Mouse (Mus musculus) midbrain, embryonic 12.5 days (tissue): ENCODE data around the gene Pate4. TPM values are rescaled to one million over a fixed set of nuclear protein-coding genes. Genes with fewer than 3 reads are reported as not detected.

Experiments
- ATAC-seq: fragments of 200-750 bp; cut with Nextera tagmentation; 2 replicates; pipeline ENCODE4 v1.8.0; 2017; ENCODE audit warnings: low read depth, moderate TSS enrichment, moderate library complexity; ENCODE audit not compliant: low FRiP score
- H3K27ac ChIP-seq: fragments of 300-500 bp; sonication (generic); replicated peaks from 2 replicates; pipeline ENCODE4 v1.5.1; 2016; ENCODE audit warnings: mild to moderate bottlenecking
- H3K27me3 ChIP-seq: fragments of 300-500 bp; sonication (generic); 2 replicates; pipeline ENCODE4 v1.6.1; 2016; ENCODE audit warnings: mild to moderate bottlenecking
- H3K36me3 ChIP-seq: fragments of 300-500 bp; sonication (generic); 2 replicates; pipeline ENCODE4 v1.6.1; 2016
- H3K4me1 ChIP-seq: fragments of 300-500 bp; sonication (generic); 2 replicates; pipeline ENCODE4 v1.6.1; 2016
- H3K4me2 ChIP-seq: fragments of 300-500 bp; sonication (generic); replicated peaks from 2 replicates; pipeline ENCODE4 v1.6.1; 2016; ENCODE audit warnings: mild to moderate bottlenecking, moderate library complexity
- H3K4me3 ChIP-seq: fragments of 300-500 bp; sonication (generic); 2 replicates; pipeline ENCODE4 v1.5.1; 2016; ENCODE audit warnings: mild to moderate bottlenecking
- H3K9ac ChIP-seq: fragments of 300-500 bp; sonication (generic); replicated peaks from 2 replicates; pipeline ENCODE4 v1.6.1; 2016; ENCODE audit warnings: mild to moderate bottlenecking, moderate library complexity
- H3K9me3 ChIP-seq: fragments of 300-500 bp; sonication (generic); 2 replicates; pipeline ENCODE4 v1.6.1; 2016; ENCODE audit warnings: mild to moderate bottlenecking
- WGBS: fragments of 180-500 bp; shearing (Covaris S2); methylation state at CpG from one replicate; pipeline ENCODE4 v1.1.7; 2016; 5-methylcytosine and 5-hydroxymethylcytosine counted together
- polyA plus RNA-seq: library from polyadenylated mRNA; unstranded; fragments of >200 nt; fragmentation: Nextera tagmentation; extraction: Ambion mirVana; gene quantifications from 2 replicates; pipeline ENCODE4 v1.2.1, GENCODE M21; 2016

Pate4 gene
- polyA plus RNA-seq, 1 experiment from 2014 or later = not detected

DNA sequence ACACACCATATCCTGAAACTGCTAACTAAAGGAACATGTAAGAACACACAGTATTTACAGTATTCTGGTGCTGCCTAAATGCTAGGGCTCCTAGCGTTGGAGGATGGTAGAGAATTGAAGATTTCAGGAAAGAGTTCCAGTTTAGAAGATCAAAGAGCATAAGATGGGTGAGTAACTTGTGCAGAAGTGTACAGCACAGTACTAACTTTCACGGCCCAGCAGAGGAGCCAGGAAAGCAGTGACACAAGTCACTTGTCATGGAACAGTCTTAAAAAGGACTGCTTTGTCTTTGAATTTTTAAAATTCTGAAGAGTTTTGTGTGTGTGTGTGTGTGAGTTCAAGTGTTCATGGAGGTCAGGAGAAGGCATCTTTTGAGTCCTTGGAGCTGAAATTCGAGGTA lies 43.7 kb downstream of the Pate4 start:
- Histone ChIP-seq H3K4me1 (peaks cover 11% of the 10 kb centered on the region), H3K4me2 (0 out of 2 replicates have a peak overlapping the region, but pooled peaks have one; percentile 13), H3K9me3 (no peaks in the 10 kb centered on the region), H3K27me3 (no peaks in the 10 kb centered on the region), H3K27ac (no peak overlapping the region), H3K9ac (no peak overlapping the region), H3K4me3 (no peak overlapping the region), H3K36me3 (peaks cover 32% of the 10 kb centered on the region)
- WGBS = 89% methylated on average over 3 of the region's 3 CpGs
- no peak for ATAC-seq

DNA sequence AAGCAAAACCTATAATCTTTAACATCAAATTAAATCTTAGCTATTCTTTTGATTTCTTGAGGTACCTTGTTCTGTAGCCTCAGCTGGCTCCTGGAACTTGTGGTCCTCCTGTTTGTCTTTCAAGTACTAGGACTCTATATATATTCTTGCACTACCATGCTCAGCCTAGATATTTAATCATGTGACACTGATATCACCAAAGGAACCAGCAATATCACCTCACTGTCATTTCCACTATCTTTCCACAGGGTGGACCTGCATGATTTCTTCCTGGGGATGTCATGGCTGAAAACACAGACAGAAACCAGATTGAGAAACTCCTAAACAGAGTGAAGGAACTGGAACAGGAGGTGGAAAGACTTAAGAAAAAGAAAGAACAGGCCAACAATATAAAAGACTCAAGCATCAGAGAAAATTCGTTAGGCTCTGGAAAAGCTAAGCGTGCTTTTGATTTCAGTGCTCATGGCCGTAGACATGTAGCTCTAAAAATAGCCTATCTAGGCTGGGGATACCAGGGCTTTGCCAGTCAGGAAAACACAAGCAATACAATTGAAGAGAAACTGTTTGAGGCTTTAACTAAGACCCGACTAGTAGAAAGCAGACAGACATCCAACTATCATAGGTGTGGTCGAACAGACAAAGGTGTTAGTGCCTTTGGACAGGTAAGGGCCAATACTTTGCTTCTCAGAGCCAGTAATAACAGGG lies 47.1 kb downstream of the Pate4 start:
- H3K4me2 ChIP-seq = no peak overlapping the region
- no peak for ATAC-seq
- H3K27me3 ChIP-seq = no peaks in the 10 kb centered on the region
- H3K27ac ChIP-seq = no peak overlapping the region
- peaks cover 45% of the 10 kb centered on the region for H3K36me3 ChIP-seq
- no peaks in the 10 kb centered on the region for H3K9me3 ChIP-seq
- H3K4me3 ChIP-seq = no peak overlapping the region
- peaks cover 17% of the 10 kb centered on the region for H3K4me1 ChIP-seq
- no peak overlapping the region for H3K9ac ChIP-seq
- WGBS = 92% methylated on average over 5 of the region's 5 CpGs

DNA sequence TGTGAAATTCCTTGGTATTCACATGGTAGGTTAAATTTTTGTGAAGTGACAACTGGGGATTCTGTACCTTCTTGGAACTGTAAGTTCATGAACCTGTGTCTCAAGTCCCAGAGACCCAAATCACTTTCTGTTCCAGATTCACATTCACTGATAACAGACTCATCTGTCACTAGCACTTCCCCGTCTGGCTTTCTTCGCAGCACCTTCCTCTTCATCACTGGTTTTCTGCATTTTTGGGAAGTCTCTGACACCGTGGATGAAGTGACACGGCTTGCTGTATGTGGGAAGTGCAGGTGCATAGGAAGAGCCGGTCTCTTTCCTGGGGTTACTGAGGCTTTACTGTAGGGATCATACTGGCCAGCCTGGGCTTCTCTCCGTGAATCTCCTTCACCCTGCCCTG lies 50.2 kb downstream of the Pate4 start:
- H3K9me3 ChIP-seq = no peaks in the 10 kb centered on the region
- H3K9ac ChIP-seq = no peak overlapping the region
- H3K4me1 ChIP-seq = peaks cover 22% of the 10 kb centered on the region
- H3K36me3 ChIP-seq = peaks cover 34% of the 10 kb centered on the region
- no peak overlapping the region for H3K27ac ChIP-seq
- 91% methylated on average over 6 of the region's 6 CpGs for WGBS
- no peak overlapping the region for H3K4me2 ChIP-seq
- no peak overlapping the region for H3K4me3 ChIP-seq
- ATAC-seq = no peak
- H3K27me3 ChIP-seq = peaks cover 18% of the 10 kb centered on the region

DNA sequence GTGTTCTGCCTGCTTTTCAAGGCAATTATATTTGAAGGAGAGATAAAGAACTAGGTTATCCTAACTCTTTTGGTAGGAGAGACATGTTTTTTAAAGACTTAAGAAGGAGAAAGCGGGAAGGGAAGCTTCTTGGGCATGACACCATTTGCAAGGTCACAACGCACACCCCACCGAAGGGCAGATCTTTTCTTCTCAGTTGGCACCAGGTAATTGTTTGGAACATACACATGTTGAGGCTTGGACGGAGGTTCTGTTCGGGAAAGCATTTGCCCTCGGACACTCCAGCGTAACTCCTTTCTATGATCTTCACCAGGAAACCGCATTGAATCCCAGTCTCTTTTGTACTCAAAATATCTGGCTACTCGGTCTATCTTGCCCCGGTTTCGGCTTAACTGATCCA lies 50.7 kb downstream of the Pate4 start:
- H3K4me2 ChIP-seq = no peak overlapping the region
- H3K9me3 ChIP-seq = no peaks in the 10 kb centered on the region
- no peak overlapping the region for H3K4me3 ChIP-seq
- H3K4me1 ChIP-seq = peaks cover 22% of the 10 kb centered on the region
- H3K9ac ChIP-seq = no peak overlapping the region
- WGBS = 94% methylated on average over 11 of the region's 11 CpGs
- no peak overlapping the region for H3K27ac ChIP-seq
- no peak for ATAC-seq
- peaks cover 29% of the 10 kb centered on the region for H3K36me3 ChIP-seq
- H3K27me3 ChIP-seq = peaks cover 21% of the 10 kb centered on the region

DNA sequence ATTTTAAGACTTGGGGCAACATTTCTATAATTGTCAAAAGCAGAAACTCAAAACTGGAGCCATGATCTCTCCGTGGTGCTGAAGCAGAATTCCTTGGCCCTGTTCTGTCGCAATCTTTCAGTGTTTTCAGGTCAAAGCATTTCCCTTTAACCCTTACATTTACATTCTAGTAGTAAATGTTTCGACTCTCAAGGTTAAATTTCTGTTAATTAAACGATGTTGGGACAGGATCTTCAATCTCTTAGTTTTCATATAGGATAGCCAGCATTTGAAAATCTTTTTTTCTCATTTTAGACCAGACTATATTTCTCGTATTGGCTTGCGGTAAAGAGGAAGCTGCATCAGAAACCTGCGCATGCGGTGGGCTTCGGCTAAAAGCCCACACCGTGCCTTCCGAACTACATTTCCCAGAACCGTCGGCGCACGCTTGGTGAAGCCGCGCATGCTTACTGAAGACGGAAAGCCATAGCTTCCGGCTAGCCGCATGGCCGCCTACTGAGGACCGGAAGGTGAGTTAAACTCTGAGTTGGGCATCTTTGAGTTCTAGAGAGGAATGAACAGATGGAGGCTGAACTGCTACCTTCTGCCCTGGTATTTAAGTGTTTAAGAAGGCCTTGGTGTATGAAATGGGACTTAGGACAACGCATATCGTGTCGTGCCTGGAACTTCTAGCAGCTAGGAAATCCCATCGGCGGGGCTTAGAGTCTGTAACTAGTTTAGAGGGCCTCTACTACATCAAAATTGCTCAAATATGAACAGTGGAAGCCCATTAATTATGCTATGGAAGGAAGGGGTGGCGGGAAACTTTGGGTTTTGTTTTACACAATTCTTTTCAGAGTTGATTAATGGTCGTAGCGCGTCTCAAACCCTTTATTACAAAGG lies 52.5 kb downstream of the Pate4 start:
- Histone ChIP-seq H3K4me2 (peak overlapping the region; percentile 92), H3K4me3 (peak overlapping the region; percentile 60), H3K36me3 (peaks cover 13% of the 10 kb centered on the region), H3K4me1 (peaks cover 22% of the 10 kb centered on the region), H3K27ac (peak overlapping the region; percentile 77), H3K9me3 (no peaks in the 10 kb centered on the region), H3K27me3 (peaks cover 23% of the 10 kb centered on the region), H3K9ac (peak overlapping the region; percentile 62)
- ATAC-seq = peak; percentile 88
- 2% methylated on average over 31 of the region's 31 CpGs for WGBS

DNA sequence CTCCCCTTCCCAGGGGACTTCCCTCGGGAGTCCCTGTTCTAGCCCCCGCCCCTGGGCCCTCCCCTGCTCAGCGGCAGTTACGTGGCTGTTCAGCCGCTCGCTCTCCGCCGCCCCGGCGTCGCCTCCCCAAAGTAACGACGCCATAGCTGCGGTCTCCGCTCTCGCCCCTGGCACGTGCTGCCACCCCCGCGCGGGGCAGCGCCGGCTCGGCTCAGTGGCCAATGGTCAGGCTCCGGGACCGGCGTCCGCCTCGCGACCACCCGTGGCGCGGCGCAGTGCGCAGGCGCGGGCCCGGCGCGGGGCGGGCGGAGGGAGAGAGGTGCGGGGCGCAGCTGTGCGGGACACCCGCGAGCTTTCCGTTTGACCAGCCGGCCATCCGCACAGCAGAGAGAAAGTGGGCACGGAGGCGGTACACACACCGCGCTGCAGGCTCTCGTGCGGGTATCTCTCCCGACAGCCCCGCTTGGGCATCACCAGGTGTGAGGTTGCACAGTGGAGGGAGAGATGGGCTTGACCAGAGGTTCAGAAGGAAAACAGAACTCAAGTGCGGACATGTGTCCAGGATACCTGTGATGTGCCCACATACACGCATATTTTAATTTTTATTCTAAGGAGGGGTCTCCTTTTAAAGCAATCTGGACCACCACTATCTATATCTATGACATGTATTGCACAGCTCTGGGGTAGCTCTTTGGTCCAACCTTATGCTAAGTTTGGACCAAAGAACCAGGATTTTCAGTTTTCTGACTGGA lies 53.3 kb downstream of the Pate4 start, which contains the start of the genes Ddx25 and Pus3:
TSS of gene Ddx25 (minus strand) at position 272 of the 752 bp plus-strand sequence.
TSS of gene Pus3 (plus strand) at position 339 of the 752 bp plus-strand sequence.
- WGBS = under 1% methylated on average over 53 of the region's 59 CpGs
- H3K4me2 ChIP-seq = peak within 1 kb of the TSS; percentile 92
- peaks cover 23% of the 10 kb centered on the region for H3K27me3 ChIP-seq
- H3K4me1 ChIP-seq = peaks cover 22% of the 10 kb centered on the region
- H3K9ac ChIP-seq = peak within 1 kb of the TSS; percentile 62
- H3K27ac ChIP-seq = peak within 1 kb of the TSS; percentile 77
- no peaks in the 10 kb centered on the region for H3K9me3 ChIP-seq
- peak within 1 kb of the TSS; percentile 60 for H3K4me3 ChIP-seq
- peaks cover 18% of the 10 kb centered on the region for H3K36me3 ChIP-seq
- ATAC-seq = peak; percentile 84

Other genes with a start within 250 kb of the Pate4 start
- 19.7 and 22.8 TPM in 2 replicates for gene Cdon, start 190.8 kb downstream of the Pate4 start, polyA plus RNA-seq
- not detected in 2 replicates for gene Gm1113, start 93.7 kb downstream of the Pate4 start, polyA plus RNA-seq
- gene Ddx25, start 53.4 kb downstream of the Pate4 start, polyA plus RNA-seq = 10.6 and 11.0 TPM in 2 replicates
- gene Pus3, start 53.3 kb downstream of the Pate4 start, polyA plus RNA-seq = 17.0 and 17.1 TPM in 2 replicates
- 1.7 and 2.4 TPM in 2 replicates for gene Pate2, start 41.7 kb downstream of the Pate4 start, polyA plus RNA-seq
- 26.8 and 27.7 TPM in 2 replicates for gene Hyls1, start 41.5 kb downstream of the Pate4 start, polyA plus RNA-seq
- gene Pate3, start 36.3 kb upstream of the Pate4 start, polyA plus RNA-seq = not detected in 2 replicates
- not detected in 2 replicates for gene Pate1, start 75.4 kb upstream of the Pate4 start, polyA plus RNA-seq
- gene Gm17677, start 129.1 kb upstream of the Pate4 start, polyA plus RNA-seq = not detected in 2 replicates
- gene Gm17727, start 166.2 kb upstream of the Pate4 start, polyA plus RNA-seq = not detected in 2 replicates
- not detected in 2 replicates for gene Gm27235, start 178.2 kb upstream of the Pate4 start, polyA plus RNA-seq
- not detected in 2 replicates for gene D730048I06Rik, start 178.2 kb upstream of the Pate4 start, polyA plus RNA-seq
- gene 9230110F15Rik, start 232.2 kb upstream of the Pate4 start, polyA plus RNA-seq = not detected in 2 replicates